Mouse (Mus musculus): Measurements from ENCODE around the gene Btbd10. TPM values are rescaled to one million over a fixed set of nuclear protein-coding genes. Genes with fewer than 3 reads are reported as not detected.

Btbd10 gene
- total RNA-seq, 2 experiments from 2014 or later = 59.8 to 62.9 TPM

GRCm38 (mm10) chr7:113285405-113285804, 83.8 kb downstream of the Btbd10 start:
- no peak overlapping the region for H3K27ac ChIP-seq
- DNase-seq (ENCODE audit: low spot score in 2 of 2) = no peak
- TF ChIP-seq CTCF (conservative IDR thresholded peaks at IDR 0.05) = no peak
- no peak overlapping the region for H3K4me3 ChIP-seq

DNA sequence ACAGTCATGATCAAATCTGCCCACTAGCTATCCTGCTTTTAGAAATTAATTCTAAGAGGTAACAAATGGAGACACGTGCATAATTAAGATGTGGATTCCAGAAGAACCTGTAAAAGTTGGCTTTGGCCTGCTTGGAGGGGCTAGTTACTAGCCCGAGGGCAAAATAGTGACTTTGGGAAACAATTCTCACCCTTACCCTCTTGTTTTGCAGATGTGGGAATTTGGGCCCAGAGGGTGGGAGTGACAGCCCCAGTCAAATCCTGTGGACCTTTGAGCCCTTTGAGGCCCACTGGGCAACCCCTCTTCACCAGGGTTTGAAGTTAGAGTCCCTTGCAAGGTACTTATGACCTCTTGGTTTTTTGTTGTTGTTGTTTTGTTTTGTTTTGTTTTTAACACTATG, 89.9 kb downstream of the Btbd10 start:
- DNase-seq (ENCODE audit: low spot score in 2 of 2) = no peak
- Histone ChIP-seq H3K4me3 (no peak overlapping the region), H3K27ac (no peak overlapping the region)
- TF ChIP-seq CTCF (conservative IDR thresholded peaks at IDR 0.05) = no peak

DNA sequence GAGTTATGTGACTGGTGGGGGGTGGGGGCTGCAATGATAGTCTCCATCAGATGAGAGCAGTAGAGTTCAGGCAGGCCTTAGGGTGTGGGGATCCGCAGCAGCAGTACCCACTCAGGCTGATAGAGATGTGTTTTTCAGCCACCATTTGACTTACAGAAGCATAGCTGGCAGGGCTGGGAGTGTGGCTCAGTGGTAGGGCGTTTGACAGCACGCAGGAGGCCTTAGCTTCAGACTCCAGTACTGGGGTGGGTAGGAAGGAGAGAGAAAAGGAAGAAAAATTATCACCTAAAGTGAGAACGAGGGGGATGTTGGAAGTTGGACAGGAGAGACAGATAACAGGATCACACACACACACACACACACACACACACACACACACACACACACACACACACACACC, 90.7 kb downstream of the Btbd10 start:
- no peak overlapping the region for H3K4me3 ChIP-seq
- TF ChIP-seq CTCF (conservative IDR thresholded peaks at IDR 0.05) = no peak
- H3K27ac ChIP-seq = no peak overlapping the region
- DNase-seq (ENCODE audit: low spot score in 2 of 2) = no peak

DNA sequence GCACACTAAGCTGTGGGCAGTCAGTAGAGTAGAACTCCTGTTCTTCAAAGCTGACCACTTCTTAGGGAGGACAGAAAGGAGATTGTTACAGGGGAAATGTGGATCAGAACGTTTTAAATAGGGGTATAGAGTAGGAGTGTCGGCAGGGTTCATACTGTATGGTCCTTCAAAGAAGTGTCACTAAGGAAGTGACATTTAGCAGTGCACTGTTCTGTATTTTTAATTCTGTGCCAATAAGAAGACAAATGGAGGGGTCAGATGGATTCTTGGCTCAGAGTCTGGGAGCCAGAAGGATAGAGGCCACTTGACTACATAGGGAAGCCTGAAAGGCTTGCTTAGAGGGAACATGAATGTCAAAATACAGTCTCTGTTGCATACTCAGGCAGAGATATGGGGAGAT, 91.9 kb downstream of the Btbd10 start:
- Histone ChIP-seq H3K4me3 (no peak overlapping the region), H3K27ac (peak overlapping the region; percentile 53; the same call in 1 of the 2 replicates)
- no peak for DNase-seq (ENCODE audit: low spot score in 2 of 2)
- TF ChIP-seq CTCF (conservative IDR thresholded peaks at IDR 0.05) = no peak

DNA sequence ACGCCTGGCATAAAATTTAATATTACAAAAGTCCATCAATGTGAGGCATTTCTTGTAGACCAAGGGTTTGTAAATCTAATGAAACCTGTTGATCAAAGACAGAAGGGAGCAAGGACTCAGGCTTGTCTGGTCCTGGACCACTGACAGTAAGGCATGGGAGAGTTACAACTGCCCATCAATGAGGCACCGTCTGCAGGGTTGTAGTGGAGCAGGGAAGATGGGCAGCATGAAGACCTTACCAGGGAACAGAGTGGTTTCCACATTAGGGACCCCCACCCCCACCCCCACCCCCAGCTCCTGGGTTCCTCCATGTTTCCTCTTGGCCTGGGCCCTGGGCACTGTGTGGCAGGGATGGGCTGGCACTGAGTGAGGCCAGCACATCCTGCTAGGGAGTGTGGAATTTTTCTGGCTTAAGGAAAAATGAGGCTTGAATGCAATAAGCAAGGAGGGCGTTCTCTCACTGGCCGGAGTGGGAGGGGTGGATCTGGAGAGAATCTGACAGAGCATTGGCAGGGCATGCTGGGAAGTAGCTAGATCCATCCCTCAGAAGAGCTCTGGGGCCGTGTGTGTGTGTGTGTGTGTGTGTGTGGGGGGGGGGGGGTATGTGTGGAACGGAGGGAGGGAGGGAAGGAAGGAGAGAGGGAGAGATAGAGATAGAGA, 96.7 kb downstream of the Btbd10 start:
- Histone ChIP-seq H3K27ac (no peak overlapping the region), H3K4me3 (no peak overlapping the region)
- TF ChIP-seq CTCF (conservative IDR thresholded peaks at IDR 0.05) = no peak
- DNase-seq (ENCODE audit: low spot score in 2 of 2) = no peak

GRCm38 (mm10) chr7:113270991-113271390, 98.2 kb downstream of the Btbd10 start:
- no peak for TF ChIP-seq CTCF (conservative IDR thresholded peaks at IDR 0.05)
- H3K4me3 ChIP-seq = no peak overlapping the region
- H3K27ac ChIP-seq = no peak overlapping the region
- DNase-seq (ENCODE audit: low spot score in 2 of 2) = no peak

DNA sequence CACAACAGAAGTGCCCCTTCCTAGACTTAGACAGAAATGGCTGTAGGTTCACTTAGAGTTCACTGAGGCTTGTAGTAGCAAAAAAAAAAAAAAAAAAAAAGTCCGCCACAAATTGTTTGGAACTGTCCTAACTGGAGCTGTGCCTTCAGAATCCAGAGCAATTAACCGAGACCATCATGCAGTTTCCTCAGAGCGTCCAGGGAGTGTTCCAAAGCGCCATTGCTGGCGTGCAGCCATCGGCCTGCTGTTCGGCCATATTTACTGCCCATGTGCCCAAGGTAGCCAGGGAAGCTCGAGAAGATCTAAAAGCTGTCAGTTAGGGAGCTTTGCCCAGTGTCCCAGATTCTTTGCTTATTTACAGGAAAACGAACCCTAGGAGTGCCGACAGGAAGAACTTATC, 98.6 kb downstream of the Btbd10 start:
- Histone ChIP-seq H3K4me3 (no peak overlapping the region), H3K27ac (no peak overlapping the region; the same call in 1 of the 2 replicates)
- no peak for TF ChIP-seq CTCF (conservative IDR thresholded peaks at IDR 0.05)
- peak in 1 of 2 experiments; percentile 30 for DNase-seq (ENCODE audit: low spot score in 2 of 2)

GRCm38 (mm10) chr7:113269921-113270320, 99.3 kb downstream of the Btbd10 start:
- Histone ChIP-seq H3K27ac (no peak overlapping the region; the same call in 1 of the 2 replicates), H3K4me3 (no peak overlapping the region)
- TF ChIP-seq CTCF (conservative IDR thresholded peaks at IDR 0.05) = no peak
- DNase-seq (ENCODE audit: low spot score in 2 of 2) = no peak

DNA sequence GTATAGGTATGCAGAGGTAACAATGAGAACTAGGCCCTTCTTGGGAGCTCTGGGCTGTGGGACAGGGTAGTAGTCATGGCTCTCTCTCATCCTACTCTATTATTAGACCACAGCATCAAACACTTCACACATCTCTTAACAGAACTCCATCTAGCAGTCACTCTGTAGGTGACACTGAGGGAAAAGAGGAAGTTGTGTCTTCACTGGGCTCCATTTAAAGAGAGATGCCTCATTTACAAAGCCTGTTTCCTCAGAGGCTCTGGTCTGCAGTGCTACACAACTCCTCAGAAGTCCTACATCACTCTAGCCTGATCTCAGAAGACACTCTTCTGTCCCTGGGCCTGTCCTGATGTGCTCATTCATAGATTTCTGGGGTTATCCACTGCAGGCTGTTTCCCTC, 100.1 kb downstream of the Btbd10 start:
- no peak overlapping the region for H3K27ac ChIP-seq
- no peak for DNase-seq (ENCODE audit: low spot score in 2 of 2)
- no peak overlapping the region for H3K4me3 ChIP-seq
- no peak for TF ChIP-seq CTCF (conservative IDR thresholded peaks at IDR 0.05)

DNA sequence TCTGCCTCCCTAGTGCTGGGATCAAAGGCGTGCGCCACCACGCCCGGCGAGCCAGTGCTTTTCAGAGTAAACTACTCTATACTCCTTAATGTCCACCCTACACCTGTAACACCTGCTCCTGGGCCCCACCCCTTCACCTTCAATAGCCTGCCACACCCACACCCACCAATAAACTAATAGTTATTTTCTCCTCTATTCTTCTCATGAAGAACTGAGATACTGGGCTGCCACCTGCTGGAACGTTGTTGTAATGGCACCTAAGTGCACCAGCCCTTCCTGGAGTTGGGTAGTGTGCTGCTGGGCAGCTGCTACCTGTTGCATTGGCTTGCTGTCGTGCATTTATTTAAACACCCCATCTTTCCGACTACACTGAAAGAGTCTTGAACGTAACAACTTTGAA, 100.9 kb downstream of the Btbd10 start:
- Histone ChIP-seq H3K4me3 (no peak overlapping the region), H3K27ac (no peak overlapping the region)
- TF ChIP-seq CTCF (conservative IDR thresholded peaks at IDR 0.05) = peak; percentile 90
- DNase-seq (ENCODE audit: low spot score in 2 of 2) = peak; percentile 58 to 78

Other genes starting within 250 kb of the Btbd10 start
- gene Arntl, start 161.9 kb downstream of the Btbd10 start, total RNA-seq (2021) = 10 to 100 TPM; 34.9 to 40.3 TPM
- not detected for gene Pth, start 19.2 kb upstream of the Btbd10 start, total RNA-seq (2021)
- 100 to 1,000 TPM; 115 to 122 TPM for gene Far1, start 144.4 kb upstream of the Btbd10 start, total RNA-seq (2021)